Mouse (Mus musculus): ENCODE results near the gene Foxf1. TPM values are rescaled to one million over a fixed set of nuclear protein-coding genes. Genes with fewer than 3 reads are reported as not detected.
A peak's percentile ranks its signal among the peaks of the same experiment; 100 is the strongest.

Foxf1 gene
- polyA plus RNA-seq, 1 experiment from 2014 or later: 1.9 TPM

- ATAC-seq (replicated peaks; ENCODE audit: extremely low read depth, insufficient read depth, low FRiP score): no peak
- Histone ChIP-seq H3K4me2 (ENCODE audit: low read depth, low read length) (peak overlapping the region; percentile 82), H3K9ac (ENCODE audit: low read length) (peak overlapping the region; percentile 78), H3K4me3 (ENCODE audit: low read length) (peak overlapping the region; percentile 66), H3K27me3 (ENCODE audit: control insufficient read depth, insufficient read depth, low read length) (peaks cover 81% of the 10 kb centered on the region), H3K9me3 (replicated peaks; ENCODE audit: control insufficient read depth, low read length) (peaks cover 5% of the 10 kb centered on the region), H3K27ac (ENCODE audit: low read length) (peak overlapping the region; percentile 88), H3K36me3 (ENCODE audit: control insufficient read depth, insufficient read depth) (no peaks in the 10 kb centered on the region), H3K4me1 (ENCODE audit: control insufficient read depth, insufficient read depth, low read length) (peaks cover 2% of the 10 kb centered on the region; the same call in 1 of the 2 replicates)
- under 1% methylated on average over 62 of the region's 62 CpGs for WGBS
These were observed 33.0 kb downstream of the Foxf1 start for GRCm38 (mm10) chr8:121117186-121117651.

DNA sequence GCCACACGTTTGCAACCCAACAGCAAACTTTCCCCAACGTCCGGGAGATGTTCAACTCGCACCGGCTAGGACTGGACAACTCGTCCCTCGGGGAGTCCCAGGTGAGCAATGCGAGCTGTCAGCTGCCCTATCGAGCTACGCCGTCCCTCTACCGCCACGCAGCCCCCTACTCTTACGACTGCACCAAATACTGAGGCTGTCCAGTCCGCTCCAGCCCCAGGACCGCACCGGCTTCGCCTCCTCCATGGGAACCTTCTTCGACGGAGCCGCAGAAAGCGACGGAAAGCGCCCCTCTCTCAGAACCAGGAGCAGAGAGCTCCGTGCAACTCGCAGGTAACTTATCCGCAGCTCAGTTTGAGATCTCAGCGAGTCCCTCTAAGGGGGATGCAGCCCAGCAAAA lies 33.7 kb downstream of the Foxf1 start:
- 2% methylated on average over 28 of the region's 28 CpGs for WGBS
- peaks cover 5% of the 10 kb centered on the region for H3K9me3 ChIP-seq (replicated peaks; ENCODE audit: control insufficient read depth, low read length)
- peak overlapping the region; percentile 82 for H3K4me2 ChIP-seq (ENCODE audit: low read depth, low read length)
- peak overlapping the region; percentile 88; the same call in 1 of the 2 replicates for H3K27ac ChIP-seq (ENCODE audit: low read length)
- peak overlapping the region; percentile 78 for H3K9ac ChIP-seq (ENCODE audit: low read length)
- H3K36me3 ChIP-seq (ENCODE audit: control insufficient read depth, insufficient read depth): no peaks in the 10 kb centered on the region
- H3K27me3 ChIP-seq (ENCODE audit: control insufficient read depth, insufficient read depth, low read length): peaks cover 84% of the 10 kb centered on the region
- no peak for ATAC-seq (replicated peaks; ENCODE audit: extremely low read depth, insufficient read depth, low FRiP score)
- H3K4me1 ChIP-seq (ENCODE audit: control insufficient read depth, insufficient read depth, low read length): peaks cover 2% of the 10 kb centered on the region; the same call in 1 of the 2 replicates
- peak overlapping the region; percentile 66 for H3K4me3 ChIP-seq (ENCODE audit: low read length)

- H3K9me3 ChIP-seq (replicated peaks; ENCODE audit: control insufficient read depth, low read length): peaks cover 5% of the 10 kb centered on the region
- no peak overlapping the region for H3K27ac ChIP-seq (ENCODE audit: low read length)
- no peaks in the 10 kb centered on the region for H3K36me3 ChIP-seq (ENCODE audit: control insufficient read depth, insufficient read depth)
- no peaks in the 10 kb centered on the region for H3K4me1 ChIP-seq (ENCODE audit: control insufficient read depth, insufficient read depth, low read length)
- H3K9ac ChIP-seq (ENCODE audit: low read length): peak overlapping the region; percentile 10; the same call in 1 of the 2 replicates
- peaks cover 88% of the 10 kb centered on the region for H3K27me3 ChIP-seq (ENCODE audit: control insufficient read depth, insufficient read depth, low read length)
- ATAC-seq (replicated peaks; ENCODE audit: extremely low read depth, insufficient read depth, low FRiP score): no peak
- H3K4me3 ChIP-seq (ENCODE audit: low read length): peak overlapping the region; percentile 66
- peak overlapping the region; percentile 82 for H3K4me2 ChIP-seq (ENCODE audit: low read depth, low read length)
- 12% methylated on average over 18 of the region's 18 CpGs for WGBS
These were observed 34.6 kb downstream of the Foxf1 start for GRCm38 (mm10) chr8:121118634-121119420.

GRCm38 (mm10) chr8:121119635-121120455 lies 35.7 kb downstream of the Foxf1 start:
- H3K4me3 ChIP-seq (ENCODE audit: low read length): peak overlapping the region; percentile 66
- ATAC-seq (replicated peaks; ENCODE audit: extremely low read depth, insufficient read depth, low FRiP score): no peak
- H3K4me1 ChIP-seq (ENCODE audit: control insufficient read depth, insufficient read depth, low read length): no peaks in the 10 kb centered on the region; the same call in 1 of the 2 replicates
- 27% methylated on average over 12 of the region's 12 CpGs for WGBS
- H3K9ac ChIP-seq (ENCODE audit: low read length): peak overlapping the region; percentile 56
- peak overlapping the region; percentile 46 for H3K4me2 ChIP-seq (ENCODE audit: low read depth, low read length)
- peaks cover 88% of the 10 kb centered on the region for H3K27me3 ChIP-seq (ENCODE audit: control insufficient read depth, insufficient read depth, low read length)
- H3K9me3 ChIP-seq (replicated peaks; ENCODE audit: control insufficient read depth, low read length): peaks cover 5% of the 10 kb centered on the region
- H3K27ac ChIP-seq (ENCODE audit: low read length): 0 out of 2 replicates have a peak overlapping the region, but pooled peaks have one; percentile 14
- H3K36me3 ChIP-seq (ENCODE audit: control insufficient read depth, insufficient read depth): no peaks in the 10 kb centered on the region

DNA sequence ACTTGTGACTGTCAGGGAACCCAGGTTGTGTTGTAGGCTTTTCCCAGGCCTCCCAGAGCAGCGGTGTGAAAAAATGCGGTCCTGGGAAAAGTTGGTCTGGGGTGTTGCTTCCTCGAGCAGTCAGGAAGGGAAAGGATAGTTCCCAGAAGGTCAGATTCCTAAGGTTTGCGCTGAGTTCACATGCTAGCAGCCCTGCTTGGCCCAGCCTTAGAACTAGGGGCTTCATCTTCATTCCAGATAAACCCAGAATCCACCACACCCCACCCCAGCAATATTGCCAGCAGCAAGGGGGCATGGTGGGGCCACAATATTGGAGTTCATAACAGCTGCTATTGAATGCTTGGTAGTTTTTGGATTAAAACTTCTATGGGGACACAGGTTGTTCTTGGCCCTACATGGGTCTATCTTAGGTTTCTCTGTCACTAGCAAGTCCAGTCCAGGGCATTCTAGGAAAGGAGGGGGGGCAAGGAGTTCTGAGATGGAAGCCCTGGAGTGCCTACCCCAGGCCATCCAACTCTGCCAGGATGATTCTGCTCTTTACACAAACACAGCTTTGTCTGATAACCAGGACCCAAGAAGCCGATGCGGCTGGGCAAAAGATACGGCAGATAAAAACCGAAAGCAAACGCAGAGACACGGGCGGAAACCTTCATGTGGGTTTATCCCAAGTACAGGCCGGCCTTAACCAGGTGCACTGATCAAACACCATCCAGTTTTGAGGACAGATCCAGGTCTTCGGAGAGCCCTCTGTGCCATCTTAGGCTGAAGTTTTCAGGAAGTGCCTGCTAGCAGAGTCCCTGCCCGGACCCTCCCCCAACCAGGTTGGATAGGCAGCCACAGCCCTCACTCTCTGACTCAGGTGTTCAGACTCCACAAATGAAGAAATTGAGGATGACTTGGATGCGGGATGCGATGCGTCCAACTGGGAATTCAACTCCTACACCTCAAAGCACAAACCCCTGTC lies 36.6 kb downstream of the Foxf1 start:
- H3K27ac ChIP-seq (ENCODE audit: low read length): 0 out of 2 replicates have a peak overlapping the region, but pooled peaks have one; percentile 14
- no peak for ATAC-seq (replicated peaks; ENCODE audit: extremely low read depth, insufficient read depth, low FRiP score)
- peak overlapping the region; percentile 66 for H3K4me3 ChIP-seq (ENCODE audit: low read length)
- no peaks in the 10 kb centered on the region; the same call in 1 of the 2 replicates for H3K4me1 ChIP-seq (ENCODE audit: control insufficient read depth, insufficient read depth, low read length)
- 28% methylated on average over 17 of the region's 17 CpGs for WGBS
- H3K9me3 ChIP-seq (replicated peaks; ENCODE audit: control insufficient read depth, low read length): peaks cover 5% of the 10 kb centered on the region
- H3K4me2 ChIP-seq (ENCODE audit: low read depth, low read length): peak overlapping the region; percentile 46
- no peaks in the 10 kb centered on the region for H3K36me3 ChIP-seq (ENCODE audit: control insufficient read depth, insufficient read depth)
- H3K9ac ChIP-seq (ENCODE audit: low read length): peak overlapping the region; percentile 56
- H3K27me3 ChIP-seq (ENCODE audit: control insufficient read depth, insufficient read depth, low read length): peaks cover 85% of the 10 kb centered on the region

GRCm38 (mm10) chr8:121121704-121122103 lies 37.5 kb downstream of the Foxf1 start:
- no peak overlapping the region for H3K9ac ChIP-seq (ENCODE audit: low read length)
- H3K27me3 ChIP-seq (ENCODE audit: control insufficient read depth, insufficient read depth, low read length): peaks cover 86% of the 10 kb centered on the region
- no peak for ATAC-seq (replicated peaks; ENCODE audit: extremely low read depth, insufficient read depth, low FRiP score)
- H3K27ac ChIP-seq (ENCODE audit: low read length): no peak overlapping the region
- WGBS: 48% methylated on average over 8 of the region's 8 CpGs
- H3K9me3 ChIP-seq (replicated peaks; ENCODE audit: control insufficient read depth, low read length): peaks cover 3% of the 10 kb centered on the region
- H3K4me1 ChIP-seq (ENCODE audit: control insufficient read depth, insufficient read depth, low read length): no peaks in the 10 kb centered on the region; the same call in 1 of the 2 replicates
- H3K36me3 ChIP-seq (ENCODE audit: control insufficient read depth, insufficient read depth): no peaks in the 10 kb centered on the region
- H3K4me2 ChIP-seq (ENCODE audit: low read depth, low read length): no peak overlapping the region
- no peak overlapping the region for H3K4me3 ChIP-seq (ENCODE audit: low read length)

- Histone ChIP-seq H3K4me2 (ENCODE audit: low read depth, low read length) (no peak overlapping the region), H3K4me1 (ENCODE audit: control insufficient read depth, insufficient read depth, low read length) (no peaks in the 10 kb centered on the region; the same call in 1 of the 2 replicates), H3K9me3 (replicated peaks; ENCODE audit: control insufficient read depth, low read length) (no peaks in the 10 kb centered on the region), H3K27me3 (ENCODE audit: control insufficient read depth, insufficient read depth, low read length) (peaks cover 86% of the 10 kb centered on the region), H3K9ac (ENCODE audit: low read length) (no peak overlapping the region), H3K4me3 (ENCODE audit: low read length) (no peak overlapping the region), H3K36me3 (ENCODE audit: control insufficient read depth, insufficient read depth) (no peaks in the 10 kb centered on the region), H3K27ac (ENCODE audit: low read length) (no peak overlapping the region)
- no peak for ATAC-seq (replicated peaks; ENCODE audit: extremely low read depth, insufficient read depth, low FRiP score)
- 41% methylated on average over 7 of the region's 7 CpGs for WGBS
These were observed 38.2 kb downstream of the Foxf1 start for GRCm38 (mm10) chr8:121122368-121122767.

DNA sequence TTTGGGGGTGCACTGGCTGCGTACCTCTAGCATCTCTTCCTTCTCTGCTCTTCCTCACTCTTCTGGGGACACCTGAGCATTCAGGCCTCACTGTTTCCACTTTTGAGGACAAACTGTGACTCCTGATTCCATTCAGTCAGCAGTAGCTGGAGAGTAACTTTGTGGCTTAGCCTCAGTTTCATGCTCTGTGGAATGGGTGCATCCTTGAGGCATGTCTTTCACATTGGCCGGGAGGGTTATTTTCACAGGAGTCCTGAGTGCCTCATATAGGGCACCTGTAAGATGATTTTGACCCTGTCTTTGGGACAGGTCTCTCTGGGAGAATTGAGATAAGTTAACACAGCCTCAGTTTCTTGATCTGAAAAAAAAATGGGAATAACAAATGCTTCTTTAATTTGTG lies 38.9 kb downstream of the Foxf1 start:
- Histone ChIP-seq H3K9me3 (replicated peaks; ENCODE audit: control insufficient read depth, low read length) (no peaks in the 10 kb centered on the region), H3K27ac (ENCODE audit: low read length) (no peak overlapping the region), H3K4me1 (ENCODE audit: control insufficient read depth, insufficient read depth, low read length) (peaks cover 6% of the 10 kb centered on the region; the same call in 1 of the 2 replicates), H3K4me3 (ENCODE audit: low read length) (no peak overlapping the region), H3K27me3 (ENCODE audit: control insufficient read depth, insufficient read depth, low read length) (peaks cover 87% of the 10 kb centered on the region), H3K4me2 (ENCODE audit: low read depth, low read length) (no peak overlapping the region), H3K36me3 (ENCODE audit: control insufficient read depth, insufficient read depth) (no peaks in the 10 kb centered on the region), H3K9ac (ENCODE audit: low read length) (no peak overlapping the region)
- 67% methylated on average over 2 of the region's 2 CpGs for WGBS
- ATAC-seq (replicated peaks; ENCODE audit: extremely low read depth, insufficient read depth, low FRiP score): no peak

All from heart, embryonic 16.5 days (tissue).